Mouse (Mus musculus): ENCODE results near the gene Dut.

Gene Dut

DNA sequence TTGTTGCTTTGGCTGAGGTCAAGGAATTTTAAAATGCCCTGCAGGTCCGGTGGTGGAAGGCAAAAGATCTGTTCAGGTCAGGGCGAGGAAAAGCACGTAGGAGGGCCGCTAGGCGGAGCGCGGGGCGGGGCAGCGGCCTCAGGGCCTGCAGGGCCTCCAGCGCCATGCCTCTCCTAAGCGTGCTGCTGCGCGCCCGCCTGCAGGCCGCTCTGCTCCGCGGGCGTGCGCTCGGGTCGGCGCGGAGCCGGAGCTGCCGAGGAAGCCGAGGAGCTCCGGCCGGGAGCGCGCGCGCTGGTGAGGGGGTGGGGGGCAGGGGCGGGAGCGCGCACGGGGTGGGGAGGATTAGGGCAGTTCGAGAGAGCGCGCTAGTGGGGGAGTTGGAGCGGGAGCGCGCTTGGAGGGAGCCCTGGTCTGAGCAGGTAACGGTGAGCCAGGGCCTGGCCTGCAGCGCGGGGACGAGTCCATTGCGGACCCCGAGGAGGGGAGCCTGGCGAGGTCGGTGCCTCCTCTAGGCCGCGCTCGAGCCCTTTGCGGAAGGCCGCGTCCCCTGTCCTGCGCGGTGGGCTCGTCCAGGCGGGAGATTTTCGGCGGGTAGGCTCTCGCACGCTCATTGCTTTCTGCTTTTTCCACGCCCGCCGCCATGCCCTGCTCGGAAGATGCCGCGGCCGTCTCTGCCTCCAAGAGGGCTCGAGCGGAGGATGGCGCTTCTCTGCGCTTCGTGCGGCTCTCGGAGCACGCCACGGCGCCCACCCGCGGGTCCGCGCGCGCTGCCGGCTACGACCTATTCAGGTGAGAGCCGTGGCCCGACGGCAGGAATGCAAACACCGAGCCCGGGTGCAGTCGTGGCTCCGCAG, at the start of gene Dut:
Dut (plus strand) TSS at position 83 of the 854 bp plus-strand sequence.
- peak; percentile 97 for DNase-seq (ENCODE audit: low spot score)

DNA sequence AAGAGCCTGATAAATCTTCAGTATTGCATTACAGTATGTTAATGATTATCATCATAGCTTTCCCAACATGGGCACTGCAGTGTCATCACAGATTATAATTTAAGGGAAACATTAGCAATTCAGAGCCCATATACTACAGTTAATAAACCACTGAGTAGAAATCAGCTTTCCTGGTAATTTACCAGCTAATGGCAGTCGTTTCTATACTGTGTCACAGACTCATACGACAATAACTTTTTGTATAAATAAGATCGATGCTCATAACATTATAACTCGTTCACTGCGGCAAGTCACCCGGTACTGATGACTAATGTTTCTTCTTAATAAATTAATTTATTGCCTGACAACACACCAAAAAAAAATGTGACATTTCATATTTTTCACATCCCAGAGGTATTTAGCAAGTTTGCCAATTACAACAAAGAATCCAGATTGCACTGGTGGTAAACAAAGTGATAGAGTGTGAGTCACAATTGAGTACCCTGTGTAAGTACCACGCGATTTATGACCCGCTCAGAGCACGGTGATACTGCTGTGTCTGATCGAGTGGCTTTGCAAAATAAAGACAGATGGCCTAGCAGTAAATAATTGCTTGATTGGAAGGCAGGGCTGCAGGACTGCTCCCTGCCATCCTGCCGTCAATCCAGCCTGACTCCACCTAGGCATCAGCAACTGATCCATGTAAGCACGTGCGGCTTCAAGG, 37.9 kb upstream of the Dut start:
- DNase-seq (ENCODE audit: low spot score), result peak; percentile 18

DNA sequence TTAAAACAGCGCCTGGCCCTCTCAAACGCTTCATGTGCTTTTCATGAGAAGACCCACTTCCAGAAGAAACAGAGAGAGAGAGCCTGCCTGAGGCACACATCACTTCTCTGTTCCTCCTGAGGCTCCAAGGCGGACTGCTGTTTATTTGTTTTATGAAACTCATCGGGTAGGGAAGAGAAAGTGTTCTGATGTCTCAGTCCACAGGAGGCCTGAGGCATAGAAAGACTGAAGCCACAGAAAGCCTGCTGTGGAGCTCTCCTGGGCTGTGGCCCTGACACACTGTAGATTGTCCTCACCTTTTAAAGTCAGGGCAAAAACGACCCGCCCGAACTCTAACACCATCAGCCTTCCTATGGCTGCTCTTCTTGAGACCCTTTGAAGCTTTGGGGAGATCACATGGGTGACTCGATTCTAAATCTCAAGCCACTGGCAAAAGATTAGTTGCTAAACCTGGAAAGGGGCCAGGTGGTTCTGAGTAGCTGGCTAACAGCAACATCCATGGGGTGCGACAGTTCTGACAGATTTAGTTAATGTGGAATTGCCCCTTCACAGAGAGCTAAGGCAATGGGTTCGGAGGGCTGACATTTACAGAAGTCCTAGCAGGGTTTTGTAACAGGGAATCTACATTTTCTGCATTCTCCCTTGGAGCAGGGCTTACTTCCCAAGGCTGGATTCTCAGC, 35.0 kb upstream of the Dut start:
- DNase-seq (ENCODE audit: low spot score), result peak; percentile 15

DNA sequence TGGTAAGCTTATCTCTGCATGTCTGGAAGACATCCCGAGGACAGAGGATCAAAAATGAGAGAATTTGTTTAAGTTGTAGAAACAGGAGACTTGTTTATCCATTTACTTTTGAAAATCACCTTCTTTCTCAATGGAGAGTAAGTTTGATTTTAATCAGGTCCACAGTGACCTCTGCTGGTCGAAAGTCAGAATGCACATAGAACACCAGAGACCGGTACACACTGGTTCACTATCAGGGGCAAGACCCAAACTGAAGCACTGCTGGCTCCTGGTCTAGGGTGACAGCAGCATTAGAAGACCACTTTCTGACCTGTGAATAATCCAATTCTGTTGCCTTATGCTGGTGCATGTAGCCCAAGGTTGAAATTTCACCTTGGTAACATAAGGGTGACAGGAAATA, 32.4 kb upstream of the Dut start:
- DNase-seq (ENCODE audit: low spot score), result peak; percentile 92

DNA sequence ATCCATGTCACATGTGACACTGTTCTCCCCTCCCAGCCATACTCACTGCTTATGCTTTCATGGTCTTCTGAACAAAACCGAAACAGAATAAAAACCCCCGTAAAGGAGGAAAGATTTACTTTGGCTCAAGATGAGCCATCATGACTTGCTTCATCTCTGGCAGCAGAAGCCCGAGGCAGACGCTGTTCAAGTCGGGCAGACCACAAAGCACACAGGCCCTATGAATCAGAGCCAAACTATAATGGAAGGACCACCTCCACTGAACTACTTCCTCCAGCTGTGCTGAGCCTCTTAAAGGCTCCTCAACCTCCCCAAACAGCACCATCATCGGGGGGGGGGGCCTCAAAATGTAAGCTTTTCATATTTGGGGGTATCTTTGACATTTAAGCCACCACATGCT, 29.7 kb upstream of the Dut start:
- DNase-seq (ENCODE audit: low spot score), result no peak

DNA sequence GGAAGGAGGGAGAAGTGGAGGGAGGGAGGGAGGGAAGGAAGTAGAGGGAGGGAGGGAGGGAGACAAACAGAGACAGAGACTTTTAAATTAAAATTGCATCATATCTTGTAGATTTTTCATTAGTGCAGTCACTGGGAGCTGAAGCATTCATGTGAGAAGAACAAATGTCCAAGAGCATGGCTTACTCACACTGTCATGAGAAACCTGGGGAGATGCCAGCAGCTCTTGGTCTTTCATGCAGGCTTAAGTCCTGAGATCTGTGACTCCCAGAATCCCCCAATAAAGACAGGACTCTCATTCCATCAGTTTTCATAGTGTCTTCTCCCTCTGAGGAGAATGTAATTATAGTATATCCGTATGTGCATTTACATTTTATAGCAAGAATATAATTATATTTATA, 28.4 kb upstream of the Dut start:
- DNase-seq (ENCODE audit: low spot score), result no peak

DNA sequence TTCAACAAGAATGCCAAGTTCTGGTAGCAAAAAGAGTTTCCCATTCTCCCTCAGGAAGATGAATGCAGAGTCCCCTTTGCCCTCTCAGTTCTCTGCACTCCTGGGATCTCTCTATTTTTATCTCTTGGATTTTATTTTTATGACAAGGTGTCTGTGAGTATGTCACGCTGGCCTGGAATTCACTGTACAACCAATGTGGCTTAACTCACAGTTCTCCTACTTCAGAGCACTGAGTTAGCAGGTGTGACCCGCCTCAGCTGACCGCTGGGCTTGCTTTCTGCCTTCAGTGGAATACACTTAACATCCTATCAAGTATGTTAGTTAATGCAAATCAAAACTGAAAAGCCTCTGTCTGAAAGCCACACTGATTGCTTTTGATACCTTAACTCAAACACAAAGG, 27.7 kb upstream of the Dut start:
- no peak for DNase-seq (ENCODE audit: low spot score)

DNA sequence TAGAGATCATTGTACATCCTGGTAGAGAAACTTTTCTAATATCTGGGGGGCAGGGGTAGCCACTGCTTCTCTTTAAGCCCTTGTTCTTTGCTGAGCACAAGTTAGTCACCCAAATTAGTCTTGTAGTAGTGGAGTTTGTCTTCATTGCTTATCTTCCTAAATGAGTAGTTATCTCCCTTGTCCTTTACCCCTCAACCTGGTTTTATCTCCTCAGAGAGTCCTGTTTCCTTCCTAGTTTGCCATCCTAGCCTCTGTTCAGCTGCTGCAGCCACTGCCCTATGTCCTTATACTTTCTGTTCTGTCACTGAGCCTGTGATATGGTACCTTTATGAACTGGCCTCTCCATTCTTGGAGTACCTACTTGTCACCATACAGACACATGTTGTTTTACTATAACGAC, 25.3 kb upstream of the Dut start:
- no peak for DNase-seq (ENCODE audit: low spot score)

DNA sequence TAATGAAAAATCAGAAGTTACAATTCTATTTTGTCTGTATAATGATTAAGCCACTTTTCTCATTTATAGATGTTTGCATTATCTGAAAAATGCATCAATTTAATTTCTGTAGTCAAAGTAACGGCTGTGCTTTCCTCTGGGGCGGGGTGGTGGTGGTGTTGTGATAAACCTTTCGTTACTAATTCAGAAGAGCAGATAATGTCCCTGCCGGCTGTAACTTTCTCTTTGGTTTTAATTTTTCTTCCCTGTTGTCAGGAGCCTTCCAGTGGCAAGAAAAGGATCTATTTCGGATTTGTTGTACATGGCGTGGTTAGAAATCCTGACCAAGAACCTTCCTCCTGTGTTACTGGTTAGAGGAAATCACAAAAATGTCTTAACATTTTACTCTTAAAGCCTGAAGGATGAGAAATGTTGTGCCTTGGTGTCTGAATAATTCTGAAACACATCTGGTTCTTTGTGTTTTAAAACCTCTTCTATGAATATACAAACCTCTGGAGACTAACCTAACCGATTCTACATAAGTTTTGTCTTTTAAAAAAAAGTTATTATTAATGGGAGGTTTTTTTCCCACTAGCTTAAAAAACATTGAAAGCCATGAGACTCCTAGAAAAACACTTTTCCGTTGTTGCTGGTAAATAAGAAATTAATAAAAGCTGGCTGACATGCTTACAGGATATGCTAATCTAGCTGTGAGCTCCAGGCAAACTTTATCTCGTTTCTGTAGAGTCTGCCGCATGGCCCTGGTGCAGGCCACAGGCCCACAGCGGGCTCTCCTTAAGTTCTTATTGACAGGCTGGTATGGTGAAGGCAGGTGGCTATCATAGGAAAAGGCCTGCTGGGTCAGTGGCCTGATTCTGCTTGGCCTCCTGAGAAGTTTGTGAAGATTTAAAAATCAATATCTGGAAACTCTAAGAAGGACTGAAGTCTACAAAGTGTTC, 18.2 kb upstream of the Dut start:
- DNase-seq (ENCODE audit: low spot score), result no peak

DNA sequence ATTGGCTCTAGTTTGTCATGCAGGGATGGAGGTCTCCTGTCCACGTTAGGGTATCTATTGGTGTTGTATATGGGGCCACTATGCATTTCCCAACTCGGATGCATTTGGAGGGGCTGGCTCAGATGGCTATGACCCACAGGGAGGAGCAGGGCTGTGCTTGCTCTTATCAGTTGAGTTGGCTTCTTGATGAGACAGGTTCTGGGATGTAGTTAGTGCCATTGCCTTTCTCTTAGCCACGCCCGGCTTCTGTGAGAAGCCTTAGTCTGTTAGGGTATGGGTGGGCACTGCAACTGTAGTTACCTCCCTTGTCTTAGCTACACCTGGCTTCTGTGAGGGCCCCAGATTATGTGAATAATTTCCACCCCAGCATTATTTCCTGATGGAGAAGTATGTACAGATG, 14.8 kb upstream of the Dut start:
- DNase-seq (ENCODE audit: low spot score), result no peak

DNA sequence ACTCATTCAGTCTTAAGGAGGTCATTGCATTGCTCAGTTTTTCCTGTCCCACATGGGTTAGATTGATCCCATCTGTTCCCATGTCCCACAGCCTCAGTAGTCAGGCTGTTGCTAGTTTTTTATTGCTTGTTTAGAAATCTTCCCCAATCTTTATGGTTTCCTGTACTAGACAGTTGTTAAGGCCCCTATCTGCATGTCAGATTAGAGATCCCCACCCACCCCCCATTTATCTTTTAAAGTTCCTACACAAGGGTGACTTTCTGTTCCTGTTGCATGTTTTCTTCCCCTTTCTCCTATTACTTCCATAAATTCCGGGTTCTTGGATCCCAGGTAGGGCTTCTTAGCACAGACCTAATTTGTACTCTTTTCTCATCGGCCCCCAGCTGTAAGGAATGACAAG, 13.5 kb upstream of the Dut start:
- DNase-seq (ENCODE audit: low spot score), result no peak

DNA sequence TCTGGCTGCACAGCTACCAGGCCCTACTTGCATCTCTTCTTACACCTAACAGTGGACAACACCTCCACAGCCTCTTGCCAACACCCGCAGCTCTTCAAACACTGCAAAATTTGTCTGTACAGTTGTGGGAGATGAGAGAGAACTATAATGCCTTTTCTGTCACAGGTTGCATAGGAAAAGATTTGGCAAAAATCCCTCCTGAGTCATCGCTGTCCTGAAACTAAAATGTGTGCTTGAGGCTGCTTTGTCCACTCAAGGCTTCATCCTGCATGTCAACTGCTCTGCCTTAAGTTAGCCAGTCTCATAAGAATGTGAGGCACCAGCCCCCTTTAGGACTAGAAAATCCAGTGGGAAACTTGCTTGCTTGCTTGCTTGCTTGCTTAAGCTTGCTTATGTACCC, 12.9 kb upstream of the Dut start:
- no peak for DNase-seq (ENCODE audit: low spot score)

DNA sequence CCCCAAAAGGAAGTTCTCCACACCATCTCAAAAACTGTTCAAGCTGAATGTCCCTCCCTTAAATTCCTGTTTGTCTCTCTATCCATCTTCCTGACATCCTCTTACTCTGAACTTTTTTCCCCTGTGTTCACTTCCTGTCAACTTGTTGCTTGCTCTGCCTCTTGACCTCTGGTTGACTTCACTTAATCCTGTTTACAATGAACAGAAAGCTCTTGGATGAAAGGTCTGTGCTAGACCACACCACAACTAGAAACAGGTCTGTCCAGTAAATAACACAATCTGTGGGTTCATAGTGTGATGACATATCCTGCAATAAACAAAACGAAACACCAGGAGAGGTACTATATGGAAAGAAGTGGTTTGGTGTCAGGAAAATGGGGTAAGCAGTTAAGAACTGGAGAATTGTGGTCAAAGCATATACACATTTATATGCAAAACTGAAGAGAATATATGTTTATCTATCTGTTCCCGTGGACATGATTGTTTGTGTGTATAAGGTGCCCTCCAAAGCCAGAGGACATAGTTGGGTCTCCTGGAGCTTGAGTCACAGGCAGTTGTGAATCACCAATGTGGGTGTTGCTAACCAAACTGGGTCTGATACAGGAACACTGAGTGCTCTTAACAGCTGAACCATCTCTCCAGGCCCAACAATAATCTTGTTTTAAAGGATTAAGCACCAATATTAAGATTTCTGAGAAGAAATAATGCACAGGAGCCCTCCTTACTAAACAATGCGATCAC, 1.3 kb upstream of the Dut start:
- no peak for DNase-seq (ENCODE audit: low spot score)

DNA sequence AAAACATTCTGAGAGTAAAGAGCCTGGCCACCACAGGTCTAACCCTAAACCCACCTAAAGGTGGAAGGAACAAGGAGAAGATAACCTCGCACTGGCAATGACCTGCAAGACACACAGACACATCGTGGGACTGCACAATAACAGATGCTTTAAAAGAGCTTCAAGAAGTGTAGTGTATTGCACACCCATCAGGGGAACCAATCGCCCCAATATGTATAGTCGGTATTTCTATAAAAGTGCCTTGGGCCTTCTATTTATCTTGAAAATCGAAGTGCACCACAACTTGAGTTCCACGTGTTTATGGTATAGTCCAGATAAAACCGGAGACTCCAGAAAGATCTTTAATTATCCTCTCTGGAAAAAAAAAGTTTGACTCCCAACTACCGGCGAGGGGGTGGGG, 321 bp upstream of the Dut start:
- DNase-seq (ENCODE audit: low spot score), result peak; percentile 54

DNA sequence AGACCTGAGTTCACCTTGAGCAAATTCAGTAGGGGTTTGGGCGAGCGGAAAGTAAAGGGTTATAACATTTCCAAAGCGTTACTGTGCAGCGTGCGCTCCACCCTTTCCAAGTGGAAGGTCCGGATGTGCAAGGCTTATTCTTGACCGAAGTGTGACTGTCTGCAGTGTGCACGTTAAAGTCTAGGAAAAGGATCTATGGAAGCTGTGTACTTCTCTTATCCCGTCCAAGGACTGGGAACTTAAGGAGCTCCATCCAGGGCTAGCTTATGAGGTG, 909 bp downstream of the Dut start:
- peak; percentile 60 for DNase-seq (ENCODE audit: low spot score)

DNA sequence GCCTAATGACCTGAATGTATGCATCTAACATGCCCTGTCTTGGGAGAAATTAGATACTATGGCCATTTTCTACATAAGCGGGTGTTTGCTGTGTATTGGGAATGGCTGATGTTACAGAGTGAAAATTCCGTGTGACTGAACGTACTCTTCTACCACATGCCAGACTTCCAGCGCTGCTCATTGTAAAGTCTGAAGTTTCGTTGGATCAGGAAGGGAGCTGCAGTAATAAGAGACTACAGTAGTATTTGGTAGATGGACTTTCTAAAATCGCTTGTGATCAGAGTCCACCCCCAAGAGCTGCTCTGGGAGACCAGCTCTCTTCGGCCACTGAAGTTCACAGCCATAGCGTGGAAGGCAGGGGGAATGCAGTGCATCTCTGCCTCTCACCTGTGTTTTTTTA, 1.3 kb downstream of the Dut start:
- no peak for DNase-seq (ENCODE audit: low spot score)

DNA sequence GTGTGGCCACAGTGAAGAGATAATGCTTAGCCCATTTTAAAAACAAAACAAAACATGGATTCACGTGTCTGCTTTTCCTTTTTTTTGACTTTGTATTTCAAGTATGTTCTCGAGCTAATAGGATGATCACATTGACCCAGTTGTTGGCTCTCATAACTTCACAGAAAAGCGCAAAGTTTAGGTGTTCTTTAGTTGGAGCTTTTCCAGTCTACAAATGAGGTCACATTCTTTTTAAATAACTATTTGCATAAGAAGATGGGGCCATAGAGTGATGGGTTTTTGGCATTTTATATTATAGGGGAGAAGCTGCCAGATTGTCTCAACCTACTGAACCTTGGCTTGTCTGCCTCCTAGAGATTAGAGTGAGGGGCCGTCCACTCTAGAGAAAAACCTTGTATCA, 2.3 kb downstream of the Dut start:
- no peak for DNase-seq (ENCODE audit: low spot score)

DNA sequence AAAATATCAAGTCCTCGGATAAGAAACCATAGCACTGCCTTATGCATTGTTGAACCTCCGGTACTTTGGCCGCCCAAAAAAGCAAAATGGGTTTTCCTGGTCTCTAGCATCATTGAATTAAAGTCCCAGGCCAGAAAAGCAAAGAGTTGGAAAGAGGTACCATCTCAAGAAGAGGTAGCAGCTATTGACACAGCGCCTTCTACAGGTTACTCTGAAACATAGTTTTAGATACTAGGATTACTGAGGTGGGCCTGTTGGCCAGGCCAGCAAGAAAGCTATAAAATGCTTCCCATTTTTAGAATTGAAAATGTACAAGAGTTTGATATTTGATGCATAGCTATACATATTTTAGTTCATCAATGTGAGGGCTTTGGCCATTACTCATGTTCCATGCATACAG, 2.9 kb downstream of the Dut start:
- peak; percentile 38 for DNase-seq (ENCODE audit: low spot score)

DNA sequence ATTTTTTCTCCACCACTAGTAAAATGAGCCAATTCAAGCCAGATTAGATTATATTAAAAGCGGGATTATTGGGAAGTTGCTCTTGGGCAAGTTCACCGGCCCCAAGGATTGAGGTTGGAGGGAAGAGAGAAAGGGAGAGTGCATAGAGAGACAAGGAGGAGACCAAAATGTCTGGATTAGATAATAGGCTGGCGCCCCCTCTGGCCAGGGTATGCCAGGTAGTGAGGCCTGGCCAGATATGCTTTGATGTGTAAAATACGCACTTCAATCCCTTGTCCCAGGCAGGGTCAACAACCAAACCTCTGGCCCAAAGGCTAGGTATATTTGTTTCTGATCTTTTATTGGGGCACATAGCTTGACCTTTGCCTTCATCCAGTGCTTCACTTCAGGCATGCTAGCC, 4.8 kb downstream of the Dut start:
- DNase-seq (ENCODE audit: low spot score), result no peak

DNA sequence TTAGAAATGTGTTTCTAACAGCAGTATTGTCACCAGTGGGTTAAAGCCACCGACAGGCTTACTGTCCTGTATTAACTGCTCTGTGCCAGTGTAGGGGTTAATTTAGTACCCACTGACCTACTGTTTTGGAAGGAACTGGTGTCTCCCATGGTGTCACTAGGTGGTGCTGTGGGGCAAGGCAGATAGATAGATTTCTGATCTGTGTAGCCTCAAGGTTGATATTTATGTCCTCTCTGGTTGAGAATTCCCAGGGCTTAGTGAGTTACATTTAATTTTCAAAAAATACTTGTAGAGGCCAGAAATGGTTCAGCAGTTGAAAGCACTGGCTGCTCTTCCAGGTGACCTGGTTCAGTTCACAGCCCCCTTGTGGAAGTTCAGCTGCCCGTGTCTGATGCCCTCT, 5.3 kb downstream of the Dut start:
- DNase-seq (ENCODE audit: low spot score), result peak; percentile 67

DNA sequence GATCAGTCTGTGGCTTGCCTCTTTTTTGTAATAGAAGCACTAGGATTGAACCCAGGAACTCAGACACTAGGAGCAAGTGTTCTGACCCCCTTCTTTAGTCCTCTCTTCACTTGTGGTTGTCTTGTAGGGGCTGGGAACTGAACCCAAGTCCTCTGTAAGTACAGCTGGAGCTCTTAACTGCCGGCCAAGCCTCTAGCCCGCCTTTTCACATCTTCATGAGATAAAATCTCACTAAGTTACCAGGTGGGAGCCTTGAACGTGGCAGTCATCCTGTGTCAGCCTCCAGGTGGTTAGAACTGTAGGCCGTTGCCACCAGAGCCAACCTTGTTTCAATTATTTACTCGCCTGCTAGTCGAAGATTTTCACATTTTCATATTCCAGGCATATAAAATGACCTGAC, 6.7 kb downstream of the Dut start:
- DNase-seq (ENCODE audit: low spot score), result no peak

DNA sequence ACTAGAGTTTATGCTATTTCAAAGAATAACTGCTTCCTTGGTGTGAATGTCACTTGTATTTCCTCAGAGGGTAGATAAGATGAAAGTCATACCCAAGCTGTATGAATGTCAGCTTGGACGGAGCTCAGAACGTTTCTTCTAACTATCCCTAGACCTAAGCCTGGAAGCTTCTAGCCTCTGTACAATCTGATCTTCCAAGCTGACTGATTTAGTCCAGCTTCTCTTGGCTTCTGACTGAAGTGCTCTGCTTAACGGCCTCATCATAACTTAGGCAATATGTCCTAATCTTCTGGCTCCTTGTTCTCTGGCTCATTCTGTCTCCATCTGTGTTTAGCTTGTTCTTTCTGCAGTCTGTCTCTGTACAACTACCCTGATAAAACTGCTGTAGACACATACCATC, 7.6 kb downstream of the Dut start:
- no peak for DNase-seq (ENCODE audit: low spot score)

Measured in embryo, embryonic 10.5 days (tissue).